Mouse (Mus musculus) granulocyte monocyte progenitor cell, adult 5-6 weeks (primary cell): ENCODE measurements around the gene Gm3776. TPM values are rescaled to one million over a fixed set of nuclear protein-coding genes. Genes with fewer than 3 reads are reported as not detected.
"Not testable (repeated sequence)": the region's sequence is repeated elsewhere in the genome, so short reads cannot be mapped to it uniquely, and the experiment has no call there.

Experiments
- ATAC-seq: replicated peaks from 2 replicates; pipeline ENCODE4 v1.8.0; 2016; ENCODE audit warnings: mild to moderate bottlenecking, moderate TSS enrichment, inconsistent platforms; ENCODE audit not compliant: poor library complexity, severe bottlenecking
- total RNA-seq, 2 experiments: library from RNA; stranded (forward) in 1 of 2; stranded (reverse) in 1 of 2; fragments of 200-712, 200-1000 nt in 1 of 2; fragments of >200 nt in 1 of 2; fragmentation: Nextera tagmentation in 1 of 2; gene quantifications; 2 replicates each; pipeline ENCODE4 v1.2.3; 2014 to 2017

Gm3776 gene
- total RNA-seq, 2 experiments from 2014 or later = not detected

DNA sequence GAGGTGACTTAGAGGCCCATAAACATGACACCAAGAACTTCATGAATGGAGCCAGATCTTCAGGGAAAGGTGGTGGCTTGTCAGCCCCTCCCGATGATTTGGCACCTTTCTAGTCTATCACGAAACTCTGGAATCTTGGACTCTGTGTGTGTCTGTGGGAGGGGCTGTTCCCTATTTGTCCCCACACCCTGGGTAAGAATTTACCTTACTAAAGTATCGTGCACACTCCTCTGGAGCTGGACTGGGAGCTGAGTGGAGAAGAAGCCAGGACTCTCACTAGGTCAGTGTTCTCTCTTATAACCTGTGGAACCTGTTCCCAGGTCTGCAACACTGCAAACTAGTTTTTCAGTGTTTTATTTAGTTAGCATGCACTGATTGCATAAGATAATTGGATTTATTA is 32.8 kb downstream of the Gm3776 start, which contains the start of gene Gm10639:
Gene Gm10639 (plus strand): TSS at position 201 of the 400 bp plus-strand sequence.
- ATAC-seq = not testable (repeated sequence)

DNA sequence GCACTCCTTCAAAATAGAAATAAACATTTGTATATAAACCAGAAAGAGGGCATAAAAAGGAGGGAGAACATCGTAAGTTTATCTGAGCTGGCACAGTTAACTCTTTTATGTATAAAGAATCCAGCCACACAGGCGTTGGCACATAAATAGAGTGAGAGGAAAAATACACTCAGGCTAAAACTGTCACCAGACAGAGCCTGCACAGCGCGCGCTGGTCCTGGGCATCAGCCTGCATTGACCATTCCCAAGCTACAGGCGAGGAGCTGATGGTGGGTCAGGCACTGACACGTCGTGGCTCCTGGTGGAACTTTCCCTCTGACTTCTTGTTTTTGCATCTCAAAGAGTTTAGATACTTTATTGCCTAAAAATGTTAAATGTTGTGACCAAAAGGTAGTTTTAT is 35.5 kb downstream of the Gm3776 start:
- ATAC-seq = not testable (repeated sequence)

DNA sequence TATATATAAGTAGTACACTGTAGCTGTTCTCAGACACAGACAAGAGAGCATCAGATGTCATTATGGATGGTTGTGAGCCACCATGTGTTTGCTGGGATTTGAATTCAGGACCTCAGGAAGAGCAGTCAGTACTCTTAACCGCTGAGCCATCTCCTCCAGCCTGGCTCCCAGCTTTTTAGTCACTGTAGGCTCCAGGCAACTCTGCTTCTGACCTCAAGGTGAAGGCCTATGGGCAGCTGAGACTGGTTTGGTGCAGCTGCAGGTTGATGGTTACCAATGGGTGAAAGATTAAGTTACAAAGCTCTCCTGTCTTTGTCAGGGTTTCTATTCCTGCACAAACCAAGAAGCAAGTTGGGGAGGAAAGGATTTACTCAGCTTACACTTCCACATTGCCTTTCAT is 36.8 kb downstream of the Gm3776 start:
- ATAC-seq = not testable (repeated sequence)

DNA sequence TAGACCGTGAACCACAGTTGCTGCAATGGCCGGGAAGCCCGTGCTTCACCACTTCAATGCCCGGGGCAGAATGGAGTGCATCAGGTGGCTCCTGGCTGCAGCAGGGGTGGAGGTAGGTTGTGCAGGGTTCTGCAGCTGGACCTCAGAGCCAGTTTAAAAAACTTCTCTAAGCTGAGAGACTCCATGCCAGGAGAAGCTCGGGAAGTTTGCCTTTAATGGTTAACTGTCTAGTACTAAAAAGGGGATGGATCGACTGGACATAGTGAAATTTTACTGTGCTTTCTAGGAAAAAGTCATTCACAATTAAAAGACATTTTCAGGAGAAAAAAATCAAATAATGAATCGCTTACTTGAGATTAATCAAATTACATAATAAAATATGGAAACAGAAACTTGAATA is 37.9 kb downstream of the Gm3776 start:
- ATAC-seq = not testable (repeated sequence)

- peak; percentile 68 for ATAC-seq
These were observed 39.2 kb downstream of the Gm3776 start for GRCm38 (mm10) chr9:78296089-78296488.

DNA sequence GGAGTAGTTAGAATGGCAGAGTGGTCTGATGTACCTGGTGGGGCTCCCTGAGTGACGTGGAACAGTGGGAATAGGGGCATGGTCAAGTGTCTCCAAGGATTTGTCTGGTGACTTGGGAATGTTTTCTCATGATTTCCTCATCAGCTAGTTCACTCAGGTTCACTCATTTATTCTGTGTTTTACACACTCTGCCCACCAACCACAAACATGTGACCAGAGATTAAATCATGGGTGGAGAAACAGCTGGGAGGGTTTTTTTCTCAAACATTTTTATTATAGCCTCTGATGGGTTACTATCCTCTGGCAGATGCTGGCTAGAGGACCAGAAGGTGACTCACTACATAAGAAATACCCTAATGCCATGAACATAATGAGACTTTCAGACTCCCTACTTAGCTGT is 41.3 kb downstream of the Gm3776 start:
- ATAC-seq = no peak

GRCm38 (mm10) chr9:78299143-78299542 is 42.2 kb downstream of the Gm3776 start:
- ATAC-seq = not testable (repeated sequence)

GRCm38 (mm10) chr9:78308122-78308521 is 51.2 kb downstream of the Gm3776 start:
- ATAC-seq = not testable (repeated sequence)

- no peak for ATAC-seq
These were observed 57.8 kb downstream of the Gm3776 start, which contains the start of gene Omt2a for GRCm38 (mm10) chr9:78314696-78315095. TSS of gene Omt2a (minus strand) at chr9:78314796.

Other genes with a start within 250 kb of the Gm3776 start
- gene Gcm1, start 205.2 kb upstream of the Gm3776 start, total RNA-seq (2014; fragmentation: Nextera tagmentation) = not detected in 2 replicates
- not detected in 2 replicates for gene Gcm1, start 205.2 kb upstream of the Gm3776 start, total RNA-seq (2017)
- 50.6 and 67.0 TPM in 2 replicates for gene Fbxo9, start 148.1 kb upstream of the Gm3776 start, total RNA-seq (2014; fragmentation: Nextera tagmentation)
- gene Fbxo9, start 148.1 kb upstream of the Gm3776 start, total RNA-seq (2017) = 42.1 and 54.5 TPM in 2 replicates
- gene Ick, start 147.9 kb upstream of the Gm3776 start, total RNA-seq (2014; fragmentation: Nextera tagmentation) = 11.8 and 15.4 TPM in 2 replicates
- gene Ick, start 147.9 kb upstream of the Gm3776 start, total RNA-seq (2017) = 8.4 and 13.1 TPM in 2 replicates
- gene Gsta4, start 74.4 kb upstream of the Gm3776 start, total RNA-seq (2014; fragmentation: Nextera tagmentation) = 1.9 and 3.4 TPM in 2 replicates
- 2.0 and 2.8 TPM in 2 replicates for gene Gsta4, start 74.4 kb upstream of the Gm3776 start, total RNA-seq (2017)
- not detected in 2 replicates for gene Gsta1, start 26.5 kb upstream of the Gm3776 start, total RNA-seq (2014; fragmentation: Nextera tagmentation)
- gene Gsta1, start 26.5 kb upstream of the Gm3776 start, total RNA-seq (2017) = not detected in 2 replicates
- gene Gm10639, start 32.8 kb downstream of the Gm3776 start, total RNA-seq (2014; fragmentation: Nextera tagmentation) = not detected in 2 replicates
- not detected in 2 replicates for gene Gm10639, start 32.8 kb downstream of the Gm3776 start, total RNA-seq (2017)
- not detected in 2 replicates for gene Omt2a, start 57.7 kb downstream of the Gm3776 start, total RNA-seq (2014; fragmentation: Nextera tagmentation)
- gene Omt2a, start 57.7 kb downstream of the Gm3776 start, total RNA-seq (2017) = not detected in 2 replicates
- not detected in 2 replicates for gene Omt2b, start 70.5 kb downstream of the Gm3776 start, total RNA-seq (2014; fragmentation: Nextera tagmentation)
- not detected in 2 replicates for gene Omt2b, start 70.5 kb downstream of the Gm3776 start, total RNA-seq (2017)
- not detected in 2 replicates for gene Gsta2, start 98.7 kb downstream of the Gm3776 start, total RNA-seq (2014; fragmentation: Nextera tagmentation)
- gene Gsta2, start 98.7 kb downstream of the Gm3776 start, total RNA-seq (2017) = not detected in 2 replicates
- not detected in 2 replicates for gene Dppa5a, start 111.0 kb downstream of the Gm3776 start, total RNA-seq (2014; fragmentation: Nextera tagmentation)
- not detected in 2 replicates for gene Dppa5a, start 111.0 kb downstream of the Gm3776 start, total RNA-seq (2017)
- gene Ooep, start 121.6 kb downstream of the Gm3776 start, total RNA-seq (2014; fragmentation: Nextera tagmentation) = not detected in 2 replicates
- gene Ooep, start 121.6 kb downstream of the Gm3776 start, total RNA-seq (2017) = not detected in 2 replicates
- gene Ddx43, start 138.6 kb downstream of the Gm3776 start, total RNA-seq (2014; fragmentation: Nextera tagmentation) = 0.28 TPM in 1 of 2 replicates, not detected in the other
- gene Ddx43, start 138.6 kb downstream of the Gm3776 start, total RNA-seq (2017) = 0.04 TPM in 1 of 2 replicates, not detected in the other
- gene Cgas, start 186.1 kb downstream of the Gm3776 start, total RNA-seq (2014; fragmentation: Nextera tagmentation) = 23.1 and 24.9 TPM in 2 replicates
- gene Cgas, start 186.1 kb downstream of the Gm3776 start, total RNA-seq (2017) = 20.1 and 23.2 TPM in 2 replicates
- gene Mto1, start 191.1 kb downstream of the Gm3776 start, total RNA-seq (2014; fragmentation: Nextera tagmentation) = 27.8 and 43.2 TPM in 2 replicates
- gene Mto1, start 191.1 kb downstream of the Gm3776 start, total RNA-seq (2017) = 30.2 and 31.5 TPM in 2 replicates
- gene Gm17324, start 191.7 kb downstream of the Gm3776 start, total RNA-seq (2014; fragmentation: Nextera tagmentation) = not detected in 2 replicates
- gene Gm17324, start 191.7 kb downstream of the Gm3776 start, total RNA-seq (2017) = 0.46 TPM in 1 of 2 replicates, not detected in the other
- gene Eef1a1, start 232.0 kb downstream of the Gm3776 start, total RNA-seq (2014; fragmentation: Nextera tagmentation) = 11,615 and 12,636 TPM in 2 replicates
- 9,337 and 10,965 TPM in 2 replicates for gene Eef1a1, start 232.0 kb downstream of the Gm3776 start, total RNA-seq (2017)